Mouse (Mus musculus) liver, postnatal 0 days (tissue): ENCODE data around the gene Zc3hav1.

Experiments
- CTCF ChIP-seq: sonication (generic); IDR thresholded peaks from 2 replicates; pipeline ENCODE4 v1.5.1; 2016; ENCODE audit warnings: antibody characterized with exemption, low read depth
- EP300 ChIP-seq: IDR thresholded peaks from 2 replicates; pipeline ENCODE4 v1.6.1; 2016; ENCODE audit warnings: antibody characterized with exemption, low read depth, mild to moderate bottlenecking

GRCm38 (mm10) chr6:38352451-38352850 lies 2.0 kb downstream of the Zc3hav1 start:
- TF ChIP-seq CTCF (no peak), EP300 (no peak)
